Mouse (Mus musculus): ENCODE results near the gene Cyp4f40. TPM values are rescaled to one million over a fixed set of nuclear protein-coding genes. Genes with fewer than 3 reads are reported as not detected.
"Not testable (repeated sequence)": the region's sequence is repeated elsewhere in the genome, so short reads cannot be mapped to it uniquely, and the experiment has no call there.

Gene Cyp4f40
- not detected for total RNA-seq (2021)
- long read RNA-seq, experiment 1, partial matches to known transcripts = 0 of 1 reads
- long read RNA-seq, experiment 1, other reads (novel, unspliced or antisense) = 0 of 1 reads
- long read RNA-seq, experiment 2, partial matches to known transcripts = 0 of 1 reads
- long read RNA-seq, experiment 2, other reads (novel, unspliced or antisense) = 0 of 1 reads

- peak in 1 of 2 experiments; percentile 65 for DNase-seq (ENCODE audit: low spot score in 2 of 2)
Observed at GRCm38 (mm10) chr17:32658712-32659111, at the start of gene Cyp4f40. Gene Cyp4f40, plus strand, starts transcription at chr17:32658900.

GRCm38 (mm10) chr17:32610231-32610630 is 48.5 kb upstream of the Cyp4f40 start:
- not testable (repeated sequence) for DNase-seq (ENCODE audit: low spot score in 2 of 2)

GRCm38 (mm10) chr17:32610896-32611295 is 47.8 kb upstream of the Cyp4f40 start:
- DNase-seq (ENCODE audit: low spot score in 2 of 2) = no peak

GRCm38 (mm10) chr17:32612417-32612816 is 46.3 kb upstream of the Cyp4f40 start:
- DNase-seq (ENCODE audit: low spot score in 2 of 2) = no peak

- DNase-seq (ENCODE audit: low spot score in 2 of 2) = no peak
Observed at GRCm38 (mm10) chr17:32617252-32617651, 41.4 kb upstream of the Cyp4f40 start.

GRCm38 (mm10) chr17:32621018-32621417 is 37.7 kb upstream of the Cyp4f40 start, which contains the start of gene Cyp4f37:
Gene Cyp4f37, plus strand, starts transcription at chr17:32621309.
- DNase-seq (ENCODE audit: low spot score in 2 of 2) = not testable (repeated sequence)

- DNase-seq (ENCODE audit: low spot score in 2 of 2) = not testable (repeated sequence)
Observed at GRCm38 (mm10) chr17:32629726-32630125, 29.0 kb upstream of the Cyp4f40 start.

GRCm38 (mm10) chr17:32631936-32632335 is 26.8 kb upstream of the Cyp4f40 start:
- DNase-seq (ENCODE audit: low spot score in 2 of 2) = no peak

- DNase-seq (ENCODE audit: low spot score in 2 of 2) = not testable (repeated sequence)
Observed at GRCm38 (mm10) chr17:32634242-32634971, 24.3 kb upstream of the Cyp4f40 start.

GRCm38 (mm10) chr17:32634972-32635314 is 23.8 kb upstream of the Cyp4f40 start:
- peak; percentile 79 to 81 for DNase-seq (ENCODE audit: low spot score in 2 of 2)

- no peak for DNase-seq (ENCODE audit: low spot score in 2 of 2)
Observed at GRCm38 (mm10) chr17:32636341-32636740, 22.4 kb upstream of the Cyp4f40 start.

GRCm38 (mm10) chr17:32637151-32637550 is 21.5 kb upstream of the Cyp4f40 start:
- DNase-seq (ENCODE audit: low spot score in 2 of 2) = no peak

- no peak for DNase-seq (ENCODE audit: low spot score in 2 of 2)
Observed at GRCm38 (mm10) chr17:32646631-32647030, 12.1 kb upstream of the Cyp4f40 start.

- no peak for DNase-seq (ENCODE audit: low spot score in 2 of 2)
Observed at GRCm38 (mm10) chr17:32653860-32654259, 4.8 kb upstream of the Cyp4f40 start.

GRCm38 (mm10) chr17:32657041-32657440 is 1.7 kb upstream of the Cyp4f40 start:
- no peak for DNase-seq (ENCODE audit: low spot score in 2 of 2)

GRCm38 (mm10) chr17:32658246-32658645 is 454 bp upstream of the Cyp4f40 start:
- no peak for DNase-seq (ENCODE audit: low spot score in 2 of 2)

- no peak for DNase-seq (ENCODE audit: low spot score in 2 of 2)
Observed at GRCm38 (mm10) chr17:32673976-32674375, 15.3 kb downstream of the Cyp4f40 start.

GRCm38 (mm10) chr17:32676040-32676635 is 17.4 kb downstream of the Cyp4f40 start:
- no peak for DNase-seq (ENCODE audit: low spot score in 2 of 2)

GRCm38 (mm10) chr17:32680404-32680803 is 21.7 kb downstream of the Cyp4f40 start:
- no peak for DNase-seq (ENCODE audit: low spot score in 2 of 2)

GRCm38 (mm10) chr17:32685048-32685750 is 26.5 kb downstream of the Cyp4f40 start, which contains the start of gene Cyp4f15:
Gene Cyp4f15, plus strand, starts transcription at chr17:32685627.
- peak in 1 of 2 experiments; percentile 45 for DNase-seq (ENCODE audit: low spot score in 2 of 2)

GRCm38 (mm10) chr17:32686722-32687121 is 28.0 kb downstream of the Cyp4f40 start:
- DNase-seq (ENCODE audit: low spot score in 2 of 2) = no peak

- no peak for DNase-seq (ENCODE audit: low spot score in 2 of 2)
Observed at GRCm38 (mm10) chr17:32690959-32691358, 32.3 kb downstream of the Cyp4f40 start.

All from adrenal gland, postnatal 4 days (tissue).